Mouse (Mus musculus) ES-E14 (cell line): ENCODE results near the gene 2210016F16Rik. TPM values are rescaled to one million over a fixed set of nuclear protein-coding genes. Genes with fewer than 3 reads are reported as not detected.

Experiments
- DNase-seq: peaks from one replicate; pipeline ENCODE4 v3.0.0-alpha.2; 2013; ENCODE audit warnings: low read depth, low spot score
- H3K27ac ChIP-seq: 2 replicates; pipeline ENCODE4 v1.5.1; 2012; ENCODE audit warnings: low read depth, mild to moderate bottlenecking, low read length, moderate library complexity, mixed read lengths; ENCODE audit not compliant: poor library complexity, insufficient read depth, severe bottlenecking
- H3K36me3 ChIP-seq: 2 replicates; pipeline ENCODE4 v1.6.1; 2012; ENCODE audit warnings: mild to moderate bottlenecking, low read length, moderate library complexity, mixed read lengths; ENCODE audit not compliant: control insufficient read depth, poor library complexity, insufficient read depth, severe bottlenecking
- H3K4me1 ChIP-seq, 2 experiments: fragments of 150-350 bp in 1 of 2; sonication (generic) in 1 of 2; 2 replicates each; pipeline ENCODE4 v1.6.1; 2012; ENCODE audit warnings: low read length in 2 of 2, mild to moderate bottlenecking in 1 of 2, mixed read lengths in 1 of 2; ENCODE audit not compliant: control insufficient read depth in 2 of 2, insufficient read depth in 2 of 2, poor library complexity in 1 of 2
- H3K4me3 ChIP-seq, 2 experiments: fragments of 150-350 bp in 1 of 2; sonication (generic) in 1 of 2; 2 replicates each; pipeline ENCODE4 v1.5.1; 2012; ENCODE audit warnings: low read length in 2 of 2, low read depth in 1 of 2, mild to moderate bottlenecking in 1 of 2, mixed read lengths in 1 of 2; ENCODE audit not compliant: insufficient read depth in 1 of 2, poor library complexity in 1 of 2, severe bottlenecking in 1 of 2
- H3K9ac ChIP-seq: 2 replicates; pipeline ENCODE4 v1.6.1; 2012; ENCODE audit warnings: low read depth, mild to moderate bottlenecking, low read length, mixed read lengths; ENCODE audit not compliant: poor library complexity, insufficient read depth, severe bottlenecking
- H3K9me3 ChIP-seq: fragments of 150-350 bp; sonication (generic); 2 replicates; pipeline ENCODE4 v1.6.1; 2012; ENCODE audit warnings: low read depth, mild to moderate bottlenecking, low read length; ENCODE audit not compliant: control insufficient read depth, insufficient read depth
- CHD2 ChIP-seq: IDR thresholded peaks from 2 replicates; pipeline ENCODE4 v1.6.1; 2014; ENCODE audit warnings: mild to moderate bottlenecking, low read depth, low read length, inconsistent platforms
- HCFC1 ChIP-seq: IDR thresholded peaks from 2 replicates; pipeline ENCODE4 v1.6.1; 2012; ENCODE audit warnings: low read length, inconsistent platforms, borderline replicate concordance; ENCODE audit not compliant: insufficient read depth
- MAFK ChIP-seq: IDR thresholded peaks from 2 replicates; pipeline ENCODE4 v1.6.1; 2014; ENCODE audit warnings: mild to moderate bottlenecking, low read depth, low read length, inconsistent platforms; ENCODE audit not compliant: insufficient read depth
- ZC3H11A ChIP-seq: IDR thresholded peaks from 2 replicates; pipeline ENCODE4 v1.6.1; 2012; ENCODE audit warnings: low read depth, mild to moderate bottlenecking, inconsistent platforms, low read length, borderline replicate concordance
- ZNF384 ChIP-seq: IDR thresholded peaks from 2 replicates; pipeline ENCODE4 v1.6.1; 2012; ENCODE audit warnings: low read depth, low read length, inconsistent platforms
- in situ Hi-C, 2 experiments: fragments of 600-800 bp; cut with MboI; formaldehyde crosslinking; loops; one replicate each; pipeline ENCODE4 v1.15.1; 2025; ENCODE audit warnings: low sequenced_read_pairs in 2 of 2, inconsistent platforms in 1 of 2; ENCODE audit not compliant: unreplicated experiment in 2 of 2
- total RNA-seq: library from RNA; depleted of rRNA; stranded (reverse); fragments of 300-350 nt; gene quantifications from 2 replicates; pipeline ENCODE4 v1.2.3, GENCODE M21; 2012

2210016F16Rik gene
- total RNA-seq, 1 experiment, result 12.5 TPM

DNA sequence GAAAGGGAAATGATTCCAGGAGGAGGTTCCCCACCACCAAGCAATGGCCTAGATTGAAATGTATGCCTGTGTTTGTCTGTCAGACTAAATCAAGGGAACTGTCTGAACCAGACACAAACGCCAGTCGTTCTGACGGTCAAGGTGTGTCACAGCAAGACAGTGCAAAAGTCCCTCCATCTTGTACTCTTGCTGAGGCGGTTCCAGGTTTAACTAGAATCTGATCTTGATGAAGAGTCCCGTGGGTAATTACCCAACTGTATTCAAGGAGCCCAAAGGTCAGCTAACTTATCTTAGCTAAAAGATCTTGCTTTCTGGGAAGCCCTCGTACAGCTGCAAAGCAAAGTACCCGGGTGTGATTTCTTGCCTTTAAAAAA, 509 bp upstream of the 2210016F16Rik start:
- H3K4me1 ChIP-seq, result no peaks in the 10 kb centered on the region
- H3K27ac ChIP-seq, result no peak overlapping the region
- H3K9me3 ChIP-seq, result peaks cover 7% of the 10 kb centered on the region; the same call in 1 of the 2 replicates
- TF ChIP-seq MAFK, result no peak
- no peak for TF ChIP-seq CHD2
- TF ChIP-seq ZC3H11A, result no peak
- peak overlapping the region; percentile 60 to 86; a peak in 3 of 4 replicates for H3K4me3 ChIP-seq
- peak overlapping the region; percentile 90 for H3K9ac ChIP-seq
- in situ Hi-C loops, result loop anchor here in 1 of 2 experiments (10.0 kb wide), 1 partner anchor 101 kb away; no protein-coding TSS in a partner anchor
- DNase-seq, result no peak
- peaks cover 21% of the 10 kb centered on the region for H3K36me3 ChIP-seq

DNA sequence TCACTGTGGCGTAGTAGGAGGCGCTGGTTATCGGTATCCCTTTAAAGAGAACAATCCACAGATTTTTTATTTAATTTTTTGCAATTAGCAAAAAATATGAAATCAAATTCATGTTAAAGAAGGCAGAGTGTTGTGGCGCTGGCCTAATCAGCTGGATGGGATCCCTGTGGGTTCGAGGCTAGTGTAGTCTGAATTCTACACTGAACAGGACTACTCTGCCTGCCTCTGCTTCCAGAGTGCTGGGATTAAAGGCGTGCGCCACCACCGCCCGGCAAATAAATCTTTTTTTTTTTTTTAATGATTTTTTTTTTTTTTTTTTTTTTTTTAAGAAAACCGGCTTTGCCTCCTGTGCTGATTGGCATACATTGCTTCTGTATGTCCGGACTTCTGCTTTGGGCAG, 654 bp downstream of the 2210016F16Rik start:
- peak overlapping the region; percentile 90 for H3K9ac ChIP-seq
- in situ Hi-C loops, result loop anchor here in 1 of 2 experiments (10.0 kb wide), 1 partner anchor 100 kb away; no protein-coding TSS in a partner anchor
- H3K9me3 ChIP-seq, result peaks cover 7% of the 10 kb centered on the region; the same call in 1 of the 2 replicates
- peaks cover 20% of the 10 kb centered on the region for H3K36me3 ChIP-seq
- H3K4me1 ChIP-seq, result no peaks in the 10 kb centered on the region
- H3K27ac ChIP-seq, result no peak overlapping the region
- DNase-seq, result no peak
- peak overlapping the region; percentile 60 to 86 for H3K4me3 ChIP-seq
- TF ChIP-seq ZNF384 (no peak; the same call in none of the 2 replicates), HCFC1 (no peak), MAFK (no peak), CHD2 (no peak), ZC3H11A (no peak)

DNA sequence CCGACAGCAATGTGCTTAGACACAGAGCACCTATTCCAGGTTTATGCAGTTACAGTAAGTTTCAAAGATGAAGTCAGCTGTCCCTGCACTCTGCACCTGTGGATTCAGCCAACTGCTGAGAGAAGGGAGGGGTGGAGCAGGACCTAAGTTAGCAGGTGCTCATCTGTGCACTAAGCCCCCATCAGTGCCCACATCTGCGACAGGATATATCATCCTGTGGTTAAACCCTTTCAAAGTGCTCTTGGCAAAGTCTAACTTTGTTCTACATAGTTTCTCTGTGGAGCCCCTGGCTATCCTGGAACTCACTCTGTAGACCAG, 11.9 kb downstream of the 2210016F16Rik start:
- no peak for DNase-seq
- no peak overlapping the region for H3K4me3 ChIP-seq
- H3K4me1 ChIP-seq, result no peaks in the 10 kb centered on the region
- TF ChIP-seq CHD2, result no peak
- TF ChIP-seq ZC3H11A, result no peak
- TF ChIP-seq MAFK, result no peak
- TF ChIP-seq HCFC1, result no peak
- no peak for TF ChIP-seq ZNF384
- no peak overlapping the region for H3K9ac ChIP-seq
- in situ Hi-C loops, result no loop called here
- H3K27ac ChIP-seq, result no peak overlapping the region
- H3K36me3 ChIP-seq, result no peaks in the 10 kb centered on the region
- H3K9me3 ChIP-seq, result no peaks in the 10 kb centered on the region

DNA sequence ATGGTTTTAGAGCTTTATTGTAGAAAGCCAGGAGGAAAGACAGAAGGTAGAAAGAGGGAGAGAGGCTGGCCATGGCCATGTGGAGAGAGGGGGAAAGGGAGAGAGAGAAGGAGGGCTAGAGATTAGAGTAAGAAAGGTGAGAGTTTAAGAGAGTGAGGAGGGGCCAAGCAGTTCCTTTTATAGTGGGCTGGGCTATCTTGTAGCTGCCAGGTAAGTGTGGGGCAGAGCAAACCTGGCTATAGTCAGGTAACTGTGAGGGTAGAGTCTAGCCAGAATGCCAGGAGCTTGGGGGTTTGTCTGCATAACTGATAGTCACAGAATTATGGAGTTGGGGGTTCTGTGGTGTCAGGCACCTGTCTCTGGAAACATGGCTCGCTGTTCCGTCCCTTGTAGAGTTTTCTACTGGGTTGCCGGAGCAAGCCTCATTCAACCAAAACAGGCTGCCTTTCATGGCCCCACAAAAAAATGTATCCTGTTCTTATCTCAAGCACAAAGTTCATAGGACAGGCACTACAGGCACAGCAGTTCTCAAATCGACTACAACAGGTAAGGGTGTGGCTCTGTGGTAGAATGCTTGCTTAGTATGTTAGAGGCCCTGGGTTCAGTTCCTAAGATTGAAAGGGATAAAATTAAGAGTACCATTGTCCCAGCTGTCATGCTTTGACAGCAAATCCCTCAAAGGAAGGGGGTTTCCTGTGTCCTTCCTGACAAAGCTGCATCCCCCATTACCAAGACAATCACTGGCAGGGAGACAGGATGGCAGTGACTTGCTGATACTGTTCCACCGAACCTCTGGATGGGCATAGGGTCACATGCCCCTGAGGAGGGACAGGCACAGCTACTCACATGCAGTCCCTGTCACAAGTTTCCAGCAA, 12.5 kb downstream of the 2210016F16Rik start:
- Histone ChIP-seq H3K4me3 (no peak overlapping the region), H3K9me3 (no peaks in the 10 kb centered on the region), H3K9ac (no peak overlapping the region), H3K27ac (no peak overlapping the region), H3K4me1 (no peaks in the 10 kb centered on the region), H3K36me3 (no peaks in the 10 kb centered on the region)
- in situ Hi-C loops, result no loop called here
- no peak for TF ChIP-seq ZNF384
- TF ChIP-seq ZC3H11A, result no peak
- TF ChIP-seq CHD2, result no peak
- TF ChIP-seq MAFK, result no peak
- no peak for DNase-seq

DNA sequence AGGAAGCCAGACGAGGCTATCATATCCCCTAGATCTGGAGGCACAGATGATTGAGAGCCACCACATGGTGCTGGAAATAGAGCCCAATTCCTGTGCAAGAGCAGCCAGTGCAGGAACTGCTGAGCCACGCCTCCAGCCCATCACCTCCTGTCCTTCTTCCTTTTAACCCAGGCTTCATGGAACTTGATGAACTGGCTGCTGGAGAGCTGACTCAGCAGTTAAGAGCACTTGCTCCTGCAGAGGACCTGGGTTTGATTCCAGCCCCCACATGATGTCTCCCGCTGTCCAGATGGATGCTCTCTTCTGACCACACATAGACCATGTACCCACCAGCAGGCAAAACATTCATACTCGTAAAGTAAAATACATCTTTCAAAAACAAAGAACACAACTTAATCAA, 16.2 kb downstream of the 2210016F16Rik start:
- Histone ChIP-seq H3K36me3 (no peaks in the 10 kb centered on the region), H3K9ac (no peak overlapping the region), H3K27ac (no peak overlapping the region), H3K9me3 (no peaks in the 10 kb centered on the region), H3K4me1 (peaks cover 0 to 2% of the 10 kb centered on the region in 2 experiments; a peak in 1 of 4 replicates), H3K4me3 (no peak overlapping the region)
- in situ Hi-C loops, result no loop called here
- TF ChIP-seq MAFK, result peak; percentile 93
- TF ChIP-seq ZC3H11A, result no peak
- no peak for TF ChIP-seq CHD2
- DNase-seq, result no peak
